23 mouse cellular contexts compared by ENCODE assay signal in the genomic region with DNA sequence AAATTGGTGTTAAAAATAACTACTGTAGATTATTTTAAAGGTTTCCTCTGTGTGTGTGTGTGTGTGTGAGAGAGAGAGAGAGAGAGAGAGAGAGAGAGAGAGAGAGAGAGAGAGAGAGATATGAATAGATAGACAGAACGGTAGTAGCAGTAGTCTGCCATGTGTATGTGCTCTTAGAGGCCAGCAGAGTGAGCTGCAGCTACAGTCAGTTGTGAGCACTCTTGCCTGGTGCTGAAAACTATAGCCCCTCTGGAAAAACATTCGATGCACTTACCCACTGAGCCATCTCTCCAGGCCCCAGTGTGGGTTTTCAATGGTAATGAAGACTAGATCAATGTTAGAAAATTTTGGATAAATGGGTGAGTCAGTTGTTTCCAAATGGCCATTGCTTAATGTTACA. TPM values are rescaled to one million over a fixed set of nuclear protein-coding genes. Genes with fewer than 3 reads are reported as not detected.
DNase-seq lines count a peak whose midpoint lies in the region; ATAC-seq and TF ChIP-seq lines count a peak whose summit lies in the region.
"Had no signal": no experiment of that assay in that cellular context is flagged by ENCODE, and none has a peak within 500 bp of the region (broad histone marks: within the 10 kb centered on the region; RNA-seq: fewer than 3 reads in every experiment).

No protein-coding gene starts in this region.

- no peaks in the 10 kb centered on the region for H3K36me3 ChIP-seq in kidney, postnatal 0 days (ENCODE audit: insufficient read depth, low read length)
- H3K36me3 ChIP-seq in CH12.LX (replicated peaks in 1 of 2; ENCODE audit: control insufficient read depth in 1 of 2, insufficient read depth in 1 of 2, low read length in 1 of 2) = no peaks in the 10 kb centered on the region
- H3K36me3 ChIP-seq: embryonic facial prominence, embryonic 10.5 days; forebrain, embryonic 15.5 days; hindbrain, embryonic 12.5 days; lung, embryonic 15.5 days had no signal

- dilution Hi-C loops in CH12.LX (cut with MboI; ENCODE audit: extremely low pct_ligation_motif_present, extremely low pct_unique_long_range_greater_than_20kb, low sequenced_read_pairs) = no loop called here

- WGBS in kidney, postnatal 0 days = 49% methylated on average over 2 of the region's 2 CpGs

- H3K9me3 ChIP-seq in kidney, postnatal 0 days (replicated peaks; ENCODE audit: low read length) = no peaks in the 10 kb centered on the region
- no peaks in the 10 kb centered on the region for H3K9me3 ChIP-seq in CH12.LX (replicated peaks; ENCODE audit: low read length)
- H3K9me3 ChIP-seq: embryonic facial prominence, embryonic 10.5 days; forebrain, embryonic 15.5 days; hindbrain, embryonic 12.5 days; lung, embryonic 15.5 days; megakaryocyte, embryonic 14.5 days had no signal

- peak; percentile 51 for TF ChIP-seq CTCF in kidney, postnatal 0 days (IDR thresholded peaks at IDR 0.05; ENCODE audit: low read depth)
- peak; percentile 17 to 81; a peak in 2 of 4 replicates for TF ChIP-seq CTCF in CH12.LX (conservative IDR thresholded peaks at IDR 0.05 in 1 of 2, IDR thresholded peaks at IDR 0.05 in 1 of 2; ENCODE audit: low read depth in 2 of 2, low read length in 2 of 2)
- TF ChIP-seq CTCF in embryonic fibroblast, embryonic 13.5 days (IDR thresholded peaks at IDR 0.05; ENCODE audit: borderline replicate concordance, insufficient read depth, low read length) = peak; percentile 30; the same call in 1 of the 2 replicates

- no peak overlapping the region for H3K27ac ChIP-seq in kidney, postnatal 0 days
- H3K27ac ChIP-seq in CH12.LX (ENCODE audit: insufficient read depth, low read depth) = no peak overlapping the region
- H3K27ac ChIP-seq in embryonic fibroblast, embryonic 13.5 days (ENCODE audit: insufficient read depth, low read length) = no peak overlapping the region
- H3K27ac ChIP-seq: embryonic facial prominence, embryonic 10.5 days; forebrain, embryonic 15.5 days; heart, adult 2 months; hindbrain, embryonic 12.5 days; lung, embryonic 15.5 days had no signal

- no peak for TF ChIP-seq EP300 in CH12.LX (IDR thresholded peaks at IDR 0.05; ENCODE audit: low read length)

- no peak overlapping the region for H3K9ac ChIP-seq in kidney, postnatal 0 days (ENCODE audit: low read depth, low read length)
- H3K9ac ChIP-seq in CH12.LX (ENCODE audit: insufficient read depth, low read depth) = no peak overlapping the region
- H3K9ac ChIP-seq: forebrain, embryonic 15.5 days; hindbrain, embryonic 12.5 days; lung, embryonic 15.5 days had no signal

- H3K4me2 ChIP-seq in kidney, postnatal 0 days (ENCODE audit: low read length) = no peak overlapping the region
- H3K4me2 ChIP-seq in CH12.LX (ENCODE audit: insufficient read depth, low read depth, poor library complexity, severe bottlenecking) = no peak overlapping the region
- H3K4me2 ChIP-seq: forebrain, embryonic 15.5 days; hindbrain, embryonic 12.5 days; liver, embryonic 11.5 days; lung, embryonic 15.5 days had no signal

- peak; percentile 83 for TF ChIP-seq RAD21 in CH12.LX (IDR thresholded peaks at IDR 0.05; ENCODE audit: low read depth, low read length)

- peak; percentile 32 for DNase-seq in kidney, postnatal 0 days (ENCODE audit: low spot score)
- no peak for DNase-seq in kidney, adult 18-20 months
- peak; percentile 58 for DNase-seq in 3T3-L1 (ENCODE audit: low read depth, low spot score)
- DNase-seq in CH12.LX (ENCODE audit: extremely low read depth) = peak; percentile 47
- DNase-seq in adrenal gland, adult 8-10 months = no peak
- DNase-seq in left cerebral cortex, adult 9 months (ENCODE audit: low spot score in 2 of 2) = no peak
- DNase-seq: cerebellum, postnatal 14 days; heart, adult 2 months; kidney, adult 11 months; kidney, postnatal 36 days; left cerebral cortex, postnatal 4 days; thymus, postnatal 25 days had no signal

- no peak overlapping the region for H3K4me3 ChIP-seq in kidney, postnatal 0 days (replicated peaks; ENCODE audit: low read depth, low read length)
- no peak overlapping the region for H3K4me3 ChIP-seq in CH12.LX (replicated peaks in 1 of 3; ENCODE audit: low read depth in 2 of 3, low read length in 2 of 3, poor library complexity in 1 of 3)
- no peak overlapping the region for H3K4me3 ChIP-seq in embryonic fibroblast, embryonic 13.5 days (ENCODE audit: insufficient read depth, low read length)
- H3K4me3 ChIP-seq: embryonic facial prominence, embryonic 10.5 days; erythroblast, embryonic 14.5 days; forebrain, embryonic 15.5 days; heart, adult 2 months; hindbrain, embryonic 12.5 days; lung, embryonic 15.5 days; megakaryocyte, embryonic 14.5 days had no signal

- in situ Hi-C loops in CH12.LX (cut with MboI; ENCODE audit: low pct_ligation_motif_present, low pct_unique_long_range_greater_than_20kb, low sequenced_read_pairs) = loop anchor here (10.0 to 25.0 kb wide), 3 partner anchors 165 to 1637 kb away; no protein-coding TSS in a partner anchor

- no peaks in the 10 kb centered on the region for H3K4me1 ChIP-seq in kidney, postnatal 0 days (replicated peaks; ENCODE audit: insufficient read depth, low read length)
- no peaks in the 10 kb centered on the region for H3K4me1 ChIP-seq in CH12.LX (ENCODE audit: control insufficient read depth in 1 of 2, insufficient read depth in 2 of 2)
- H3K4me1 ChIP-seq in embryonic fibroblast, embryonic 13.5 days (ENCODE audit: control insufficient read depth, insufficient read depth, low read length) = no peaks in the 10 kb centered on the region
- H3K4me1 ChIP-seq: embryonic facial prominence, embryonic 10.5 days; forebrain, embryonic 15.5 days; hindbrain, embryonic 12.5 days; lung, embryonic 15.5 days had no signal

- no peaks in the 10 kb centered on the region for H3K27me3 ChIP-seq in kidney, postnatal 0 days (ENCODE audit: insufficient read depth, low read length)
- H3K27me3 ChIP-seq in CH12.LX (replicated peaks) = no peaks in the 10 kb centered on the region
- H3K27me3 ChIP-seq: forebrain, embryonic 15.5 days; hindbrain, embryonic 12.5 days; lung, embryonic 15.5 days had no signal

- no peak for TF ChIP-seq POLR2A in CH12.LX (IDR thresholded peaks at IDR 0.05; ENCODE audit: low read depth, low read length)
- TF ChIP-seq POLR2A in embryonic fibroblast, embryonic 13.5 days (IDR thresholded peaks at IDR 0.05; ENCODE audit: low read depth, low read length) = no peak

- H3K79me2 ChIP-seq in CH12.LX (replicated peaks; ENCODE audit: control insufficient read depth, extremely low read depth, insufficient read depth, poor library complexity, severe bottlenecking) = no peaks in the 10 kb centered on the region

- no peak for ATAC-seq in kidney, postnatal 0 days (replicated peaks; ENCODE audit: low FRiP score, low read depth)
- ATAC-seq: activated CD4-positive, CD25-positive, alpha-beta regulatory T cell, adult 4 months; forebrain, embryonic 15.5 days had no signal

TF ChIP-seq in CH12.LX, 34 proteins besides CTCF, POLR2A, EP300 and RAD21:
- TF ChIP-seq SMC3 (IDR thresholded peaks at IDR 0.05; ENCODE audit: low read depth, low read length) (peak; percentile 94), CHD1 (IDR thresholded peaks at IDR 0.05; ENCODE audit: low read depth, low read length) (no peak), ZC3H11A (IDR thresholded peaks at IDR 0.05; ENCODE audit: low read depth, low read length) (peak; percentile 87)

RNA-seq across cellular contexts. Expression of a gene that starts 29.1 kb away (rescaled TPM):
- 24.6 and 26.1 TPM in 2 replicates for polyA plus RNA-seq in kidney, postnatal 0 days (2015; fragmentation: Nextera tagmentation; extraction: Ambion mirVana)
- not detected in 2 replicates for total RNA-seq in CH12.LX (2012; rRNA removed)
- total RNA-seq in CH12.LX (2014; rRNA removed) = not detected in 2 replicates
- not detected in 2 replicates for polyA plus RNA-seq in CH12.LX (2012; ENCODE audit: insufficient read length, low read depth)
- not detected in 2 replicates for polyA plus RNA-seq in embryonic fibroblast, embryonic 13.5 days (2011; ENCODE audit: insufficient read length, low read depth, missing spikeins)
- not detected for total RNA-seq in adrenal gland, adult 8-10 months (2022)
- total RNA-seq: heart, adult 2 months; layer of hippocampus, postnatal 10 days; left cerebral cortex, postnatal 4 days had no signal
- polyA plus RNA-seq: activated CD4-positive, CD25-positive, alpha-beta regulatory T cell, adult 4 months; embryonic facial prominence, embryonic 10.5 days; erythroblast, embryonic 14.5 days; forebrain, embryonic 15.5 days; heart, adult 2 months; hindbrain, embryonic 12.5 days; neural tube, embryonic 11.5 days had no signal

RNA-seq across cellular contexts. Expression of a gene that starts 37.9 kb away (rescaled TPM):
- polyA plus RNA-seq in kidney, postnatal 0 days (2015; fragmentation: Nextera tagmentation; extraction: Ambion mirVana) = 1.0 and 1.3 TPM in 2 replicates
- total RNA-seq in CH12.LX (2012; rRNA removed) (5.3 and 6.9 TPM in 2 replicates), CH12.LX (2014; rRNA removed) (2.3 and 2.4 TPM in 2 replicates)
- polyA plus RNA-seq in CH12.LX (2012; ENCODE audit: insufficient read length, low read depth) = 3.2 and 3.7 TPM in 2 replicates
- 3.2 and 4.4 TPM in 2 replicates for polyA plus RNA-seq in embryonic fibroblast, embryonic 13.5 days (2011; ENCODE audit: insufficient read length, low read depth, missing spikeins)
- 10 to 100 TPM in 2 of 4 experiments, 1 to 10 TPM in 2; 6.9 to 12.3 (median 9.7) TPM for total RNA-seq in adrenal gland, adult 8-10 months (2022)

Comparison
In these comparisons a context has a peak if more than half of its experiments do, and no peak if none do; other contexts are left out.
1. DNase-seq: peak in kidney, postnatal 0 days (single experiment), 3T3-L1 (single experiment) and CH12.LX (single experiment); none in kidney, adult 18-20 months (single experiment), adrenal gland, adult 8-10 months (single experiment) and left cerebral cortex, adult 9 months (0 of 2).
2. RNA of a gene that starts 29.1 kb away (polyA plus RNA-seq): 24.6 to 26.1 TPM in kidney, postnatal 0 days; not detected in CH12.LX and not detected in embryonic fibroblast, embryonic 13.5 days; every median in the first group is over 10 times any median in the second.
3. Peak in every context shown above with its lines, with median percentiles within 50 percentile points of each other: CTCF ChIP-seq.